ENCODE assay signal across 9 mouse cellular contexts in genomic region chr10:86555843-86556242, GRCm38 (mm10). TPM values are rescaled to one million over a fixed set of nuclear protein-coding genes. Genes with fewer than 3 reads are reported as not detected.
DNase-seq lines count a peak whose midpoint lies in the region; ATAC-seq and TF ChIP-seq lines count a peak whose summit lies in the region.
"Had no signal": no experiment of that assay in that cellular context is flagged by ENCODE, and none has a peak within 500 bp of the region (broad histone marks: within the 10 kb centered on the region; RNA-seq: fewer than 3 reads in every experiment).

No protein-coding gene starts in this region.

- no peak overlapping the region for H3K27ac ChIP-seq in kidney, embryonic 16.5 days (ENCODE audit: low read length)
- no peak overlapping the region for H3K27ac ChIP-seq in liver, postnatal 0 days (ENCODE audit: low read depth)
- H3K27ac ChIP-seq in midbrain, postnatal 0 days (ENCODE audit: low read depth, low read length) = no peak overlapping the region
- H3K27ac ChIP-seq: heart, embryonic 13.5 days had no signal

- no peak for TF ChIP-seq EP300 in liver, postnatal 0 days (IDR thresholded peaks at IDR 0.05; ENCODE audit: low read depth)

- DNase-seq in kidney, adult 11 months = peak; percentile 18
- peak; percentile 23 for DNase-seq in ES-CJ7 (ENCODE audit: low read depth, low spot score)
- DNase-seq in c-Kit-positive CD71-negative TER-119-negative erythroid progenitor cells, embryonic 14.5 days (ENCODE audit: low read depth) = peak; percentile 2
- peak; percentile 45 for DNase-seq in liver, postnatal 0 days
- no peak for DNase-seq in left cerebral cortex, adult 11 months (ENCODE audit: low spot score)
- no peak for DNase-seq in midbrain, postnatal 0 days (ENCODE audit: low spot score)
- no peak for DNase-seq in urinary bladder, adult 2 months (ENCODE audit: low spot score)

- WGBS in kidney, embryonic 16.5 days = 68% methylated on average over 8 of the region's 8 CpGs
- 49% methylated on average over 8 of the region's 8 CpGs for WGBS in liver, postnatal 0 days (ENCODE audit: insufficient replicate concordance)
- WGBS in midbrain, postnatal 0 days = 70% methylated on average over 8 of the region's 8 CpGs

- no peaks in the 10 kb centered on the region for H3K36me3 ChIP-seq in kidney, embryonic 16.5 days (ENCODE audit: insufficient read depth, low read length)
- no peaks in the 10 kb centered on the region for H3K36me3 ChIP-seq in liver, postnatal 0 days (replicated peaks; ENCODE audit: insufficient read depth, low read length)
- H3K36me3 ChIP-seq in midbrain, postnatal 0 days (ENCODE audit: insufficient read depth, low read length) = no peaks in the 10 kb centered on the region
- H3K36me3 ChIP-seq: heart, embryonic 13.5 days had no signal

- H3K4me1 ChIP-seq in kidney, embryonic 16.5 days (ENCODE audit: insufficient read depth, low read length) = no peaks in the 10 kb centered on the region
- no peaks in the 10 kb centered on the region for H3K4me1 ChIP-seq in liver, postnatal 0 days (ENCODE audit: insufficient read depth)
- H3K4me1 ChIP-seq in midbrain, postnatal 0 days (ENCODE audit: insufficient read depth, low read length) = no peaks in the 10 kb centered on the region
- H3K4me1 ChIP-seq: heart, embryonic 13.5 days had no signal

- no peak for ATAC-seq in kidney, embryonic 16.5 days (ENCODE audit: low FRiP score, low TSS enrichment)
- no peak for ATAC-seq in liver, postnatal 0 days
- ATAC-seq in midbrain, postnatal 0 days (ENCODE audit: low FRiP score) = no peak

- H3K4me3 ChIP-seq in kidney, embryonic 16.5 days (ENCODE audit: low read length) = no peak overlapping the region
- H3K4me3 ChIP-seq in liver, postnatal 0 days (ENCODE audit: low read depth, low read length) = no peak overlapping the region
- no peak overlapping the region for H3K4me3 ChIP-seq in midbrain, postnatal 0 days (ENCODE audit: low read depth, low read length)
- H3K4me3 ChIP-seq: heart, embryonic 13.5 days had no signal

- peak; percentile 51 for TF ChIP-seq CTCF in liver, postnatal 0 days (IDR thresholded peaks at IDR 0.05; ENCODE audit: low read depth)
- TF ChIP-seq CTCF in midbrain, postnatal 0 days (IDR thresholded peaks at IDR 0.05) = no peak

- no peak overlapping the region for H3K4me2 ChIP-seq in kidney, embryonic 16.5 days (replicated peaks; ENCODE audit: low read depth, low read length)
- no peak overlapping the region for H3K4me2 ChIP-seq in liver, postnatal 0 days (ENCODE audit: low read depth, low read length)
- no peak overlapping the region for H3K4me2 ChIP-seq in midbrain, postnatal 0 days (ENCODE audit: low read depth, low read length, poor library complexity, severe bottlenecking)
- H3K4me2 ChIP-seq: heart, embryonic 13.5 days had no signal

- no peak overlapping the region for H3K9ac ChIP-seq in kidney, embryonic 16.5 days (replicated peaks; ENCODE audit: low read length)
- no peak overlapping the region for H3K9ac ChIP-seq in liver, postnatal 0 days (replicated peaks)
- no peak overlapping the region for H3K9ac ChIP-seq in midbrain, postnatal 0 days (replicated peaks; ENCODE audit: low read length, poor library complexity, severe bottlenecking)
- H3K9ac ChIP-seq: heart, embryonic 13.5 days had no signal

- H3K27me3 ChIP-seq in kidney, embryonic 16.5 days (ENCODE audit: insufficient read depth, low read length) = no peaks in the 10 kb centered on the region
- H3K27me3 ChIP-seq in liver, postnatal 0 days (ENCODE audit: insufficient read depth, low read length) = no peaks in the 10 kb centered on the region
- H3K27me3 ChIP-seq in midbrain, postnatal 0 days (ENCODE audit: insufficient read depth, low read length) = no peaks in the 10 kb centered on the region

- H3K9me3 ChIP-seq in kidney, embryonic 16.5 days (ENCODE audit: low read length) = no peaks in the 10 kb centered on the region
- H3K9me3 ChIP-seq in liver, postnatal 0 days (ENCODE audit: low read length) = no peaks in the 10 kb centered on the region
- H3K9me3 ChIP-seq in midbrain, postnatal 0 days (ENCODE audit: low read length) = no peaks in the 10 kb centered on the region
- H3K9me3 ChIP-seq: heart, embryonic 13.5 days had no signal

RNA-seq across cellular contexts. Expression of gene Syn3, which starts 57.1 kb away (rescaled TPM):
- polyA plus RNA-seq in kidney, embryonic 16.5 days (2015; fragmentation: Nextera tagmentation; extraction: Ambion mirVana) = 7.4 and 9.4 TPM in 2 replicates
- polyA plus RNA-seq in liver, postnatal 0 days (2015; fragmentation: Nextera tagmentation; extraction: Ambion mirVana) = 0.20 and 0.25 TPM in 2 replicates
- 67.0 and 83.2 TPM in 2 replicates for total RNA-seq in midbrain, postnatal 0 days (2014; rRNA removed)
- polyA plus RNA-seq in midbrain, postnatal 0 days (2015; fragmentation: Nextera tagmentation; extraction: Ambion mirVana) = 19.3 and 22.0 TPM in 2 replicates
- polyA plus RNA-seq in urinary bladder, adult 2 months (2012; rRNA removed) = 0.73 and 1.0 TPM in 2 replicates

Comparison
In these comparisons a context has a peak if more than half of its experiments do, and no peak if none do; other contexts are left out.
1. DNase-seq: peak in kidney, adult 11 months (single experiment), ES-CJ7 (single experiment), c-Kit-positive CD71-negative TER-119-negative erythroid progenitor cells, embryonic 14.5 days (single experiment) and liver, postnatal 0 days (single experiment); none in left cerebral cortex, adult 11 months (single experiment), midbrain, postnatal 0 days (single experiment) and urinary bladder, adult 2 months (single experiment).